Mouse (Mus musculus) stomach, postnatal 0 days (tissue): ENCODE data around the gene Sec1. TPM values are rescaled to one million over a fixed set of nuclear protein-coding genes. Genes with fewer than 3 reads are reported as not detected.
A peak's percentile ranks its signal among the peaks of the same experiment; 100 is the strongest.

ENCODE experiments used
- ATAC-seq: fragments of 200-750 bp; cut with Nextera tagmentation; 2 replicates; pipeline ENCODE4 v1.8.0; 2017; ENCODE audit not compliant: low FRiP score, low TSS enrichment
- DNase-seq: peaks from one replicate; pipeline ENCODE4 v3.0.0-alpha.2; 2016; ENCODE audit warnings: low spot score
- H3K27ac ChIP-seq: fragments of 300-500 bp; sonication (generic); replicated peaks from 2 replicates; pipeline ENCODE4 v1.5.1; 2014; ENCODE audit warnings: mild to moderate bottlenecking, control low read depth
- H3K27me3 ChIP-seq: fragments of 300-500 bp; sonication (generic); 2 replicates; pipeline ENCODE4 v1.6.1; 2014; ENCODE audit warnings: low read length; ENCODE audit not compliant: control insufficient read depth, insufficient read depth
- H3K36me3 ChIP-seq: fragments of 300-500 bp; sonication (generic); 2 replicates; pipeline ENCODE4 v1.6.1; 2014; ENCODE audit warnings: low read length, mixed read lengths; ENCODE audit not compliant: control insufficient read depth, insufficient read depth
- H3K4me1 ChIP-seq: fragments of 300-500 bp; sonication (generic); replicated peaks from 2 replicates; pipeline ENCODE4 v1.6.1; 2014; ENCODE audit warnings: antibody characterized with exemption; ENCODE audit not compliant: control insufficient read depth, insufficient read depth
- H3K4me2 ChIP-seq: fragments of 300-500 bp; sonication (generic); replicated peaks from 2 replicates; pipeline ENCODE4 v1.6.1; 2014; ENCODE audit warnings: low read depth, mild to moderate bottlenecking, control low read depth, moderate library complexity
- H3K4me3 ChIP-seq: fragments of 300-500 bp; sonication (generic); 2 replicates; pipeline ENCODE4 v1.5.1; 2014; ENCODE audit warnings: low read depth, low read length, control low read depth
- H3K9ac ChIP-seq: fragments of 300-500 bp; sonication (generic); 2 replicates; pipeline ENCODE4 v1.6.1; 2014; ENCODE audit warnings: mild to moderate bottlenecking, low read length, control low read depth, mixed read lengths
- H3K9me3 ChIP-seq: fragments of 300-500 bp; sonication (generic); 2 replicates; pipeline ENCODE4 v1.6.1; 2016; ENCODE audit warnings: low read length; ENCODE audit not compliant: control insufficient read depth
- CTCF ChIP-seq: IDR thresholded peaks from 2 replicates; pipeline ENCODE4 v1.5.1; 2016; ENCODE audit warnings: antibody characterized with exemption, low read depth, mild to moderate bottlenecking, moderate library complexity
- EP300 ChIP-seq: optimal IDR thresholded peaks from 2 replicates; pipeline ENCODE3; 2016; ENCODE audit warnings: antibody characterized with exemption
- WGBS: fragments of 180-500 bp; shearing (Covaris S2); extraction: QIAGEN DNeasy Blood & Tissue Kit; methylation state at CpG from one replicate; pipeline ENCODE4 v1.1.7; 2014; 5-methylcytosine and 5-hydroxymethylcytosine counted together
- polyA plus RNA-seq: library from polyadenylated mRNA; unstranded; fragments of >200 nt; fragmentation: Nextera tagmentation; extraction: Ambion mirVana; gene quantifications from 2 replicates; pipeline ENCODE4 v1.2.1, GENCODE M21; 2015

Gene Sec1
- polyA plus RNA-seq, 1 experiment from 2014 or later, result 0.53 TPM

DNA sequence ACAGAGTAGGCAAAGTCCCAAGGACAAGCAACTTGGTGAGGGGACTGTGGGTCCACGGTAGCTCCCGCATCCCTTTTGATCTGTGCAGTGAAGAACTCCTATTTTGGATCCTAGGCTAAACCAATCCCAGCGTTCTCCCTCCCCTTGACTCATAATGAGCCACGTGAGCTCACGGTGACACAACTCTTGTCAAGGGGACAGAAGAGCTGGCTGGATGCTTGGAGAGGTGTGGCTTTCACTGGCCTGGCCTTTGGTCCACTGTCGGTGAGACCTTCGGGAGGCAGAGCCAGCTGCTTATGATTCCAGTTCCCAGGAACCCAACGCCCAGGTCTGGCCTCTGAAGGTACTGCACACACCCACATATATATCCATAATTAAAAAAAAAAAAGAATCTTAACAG lies 44.9 kb downstream of the Sec1 start:
- 71% methylated on average over 8 of the region's 8 CpGs for WGBS
- DNase-seq (no peak), ATAC-seq (peak; percentile 47; the same call in 1 of the 2 replicates)
- H3K4me3 ChIP-seq, result no peak overlapping the region
- TF ChIP-seq EP300, result no peak
- TF ChIP-seq CTCF, result no peak
- no peaks in the 10 kb centered on the region for H3K27me3 ChIP-seq
- no peak overlapping the region for H3K4me2 ChIP-seq
- no peaks in the 10 kb centered on the region for H3K9me3 ChIP-seq
- H3K4me1 ChIP-seq, result no peaks in the 10 kb centered on the region
- H3K27ac ChIP-seq, result no peak overlapping the region
- H3K36me3 ChIP-seq, result no peaks in the 10 kb centered on the region
- no peak overlapping the region for H3K9ac ChIP-seq

DNA sequence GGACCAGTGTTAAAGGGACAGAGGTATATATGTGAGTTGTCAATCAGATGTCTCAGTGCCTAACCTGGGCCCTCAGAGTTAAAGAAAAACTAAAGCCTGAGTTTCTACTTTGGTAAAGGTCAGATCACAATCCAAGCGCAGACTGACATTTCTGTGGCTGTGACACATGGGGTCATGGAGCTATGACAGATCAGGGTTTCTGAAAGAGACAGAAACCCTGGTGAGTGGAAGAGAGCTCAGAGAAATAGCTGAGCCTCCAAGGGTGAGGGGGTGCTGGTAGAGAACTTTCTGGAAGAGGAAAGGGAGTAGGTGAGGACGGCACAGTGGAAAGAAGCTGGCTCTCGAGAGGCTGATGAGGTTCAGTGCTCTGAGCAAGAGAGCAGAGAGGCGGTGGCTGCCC lies 47.5 kb downstream of the Sec1 start:
- no peak overlapping the region for H3K4me3 ChIP-seq
- no peak overlapping the region for H3K4me2 ChIP-seq
- no peaks in the 10 kb centered on the region for H3K27me3 ChIP-seq
- no peak for DNase-seq
- ATAC-seq, result no peak
- H3K27ac ChIP-seq, result no peak overlapping the region
- TF ChIP-seq CTCF (no peak), EP300 (no peak)
- H3K9me3 ChIP-seq, result no peaks in the 10 kb centered on the region
- no peak overlapping the region for H3K9ac ChIP-seq
- WGBS, result 77% methylated on average over 4 of the region's 4 CpGs
- no peaks in the 10 kb centered on the region for H3K36me3 ChIP-seq
- peaks cover 10% of the 10 kb centered on the region for H3K4me1 ChIP-seq

DNA sequence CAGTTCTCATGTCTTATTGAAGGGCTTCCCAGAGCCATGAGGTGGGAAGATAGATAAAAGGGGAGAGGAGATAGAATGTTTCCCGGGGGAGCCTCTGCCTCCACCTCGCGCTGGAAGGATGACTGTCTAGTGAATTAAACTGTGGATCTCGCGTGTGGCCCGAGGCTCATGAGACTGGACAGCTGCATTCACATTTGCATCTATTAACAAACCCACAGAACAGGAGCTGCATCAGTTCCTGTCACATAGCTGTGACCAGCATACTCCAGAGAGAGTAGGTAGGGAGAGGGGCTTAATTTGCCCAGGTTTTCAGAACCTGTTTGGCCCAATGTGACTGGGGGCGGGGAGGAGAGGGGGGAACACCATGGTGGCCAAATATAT lies 48.6 kb downstream of the Sec1 start:
- no peak overlapping the region for H3K4me2 ChIP-seq
- TF ChIP-seq EP300 (no peak), CTCF (no peak)
- H3K27ac ChIP-seq, result no peak overlapping the region
- no peak for DNase-seq
- 86% methylated on average over 7 of the region's 7 CpGs for WGBS
- H3K4me1 ChIP-seq, result peaks cover 17% of the 10 kb centered on the region
- no peaks in the 10 kb centered on the region for H3K27me3 ChIP-seq
- no peak overlapping the region for H3K4me3 ChIP-seq
- no peak overlapping the region for H3K9ac ChIP-seq
- no peaks in the 10 kb centered on the region for H3K9me3 ChIP-seq
- ATAC-seq, result no peak
- H3K36me3 ChIP-seq, result no peaks in the 10 kb centered on the region

DNA sequence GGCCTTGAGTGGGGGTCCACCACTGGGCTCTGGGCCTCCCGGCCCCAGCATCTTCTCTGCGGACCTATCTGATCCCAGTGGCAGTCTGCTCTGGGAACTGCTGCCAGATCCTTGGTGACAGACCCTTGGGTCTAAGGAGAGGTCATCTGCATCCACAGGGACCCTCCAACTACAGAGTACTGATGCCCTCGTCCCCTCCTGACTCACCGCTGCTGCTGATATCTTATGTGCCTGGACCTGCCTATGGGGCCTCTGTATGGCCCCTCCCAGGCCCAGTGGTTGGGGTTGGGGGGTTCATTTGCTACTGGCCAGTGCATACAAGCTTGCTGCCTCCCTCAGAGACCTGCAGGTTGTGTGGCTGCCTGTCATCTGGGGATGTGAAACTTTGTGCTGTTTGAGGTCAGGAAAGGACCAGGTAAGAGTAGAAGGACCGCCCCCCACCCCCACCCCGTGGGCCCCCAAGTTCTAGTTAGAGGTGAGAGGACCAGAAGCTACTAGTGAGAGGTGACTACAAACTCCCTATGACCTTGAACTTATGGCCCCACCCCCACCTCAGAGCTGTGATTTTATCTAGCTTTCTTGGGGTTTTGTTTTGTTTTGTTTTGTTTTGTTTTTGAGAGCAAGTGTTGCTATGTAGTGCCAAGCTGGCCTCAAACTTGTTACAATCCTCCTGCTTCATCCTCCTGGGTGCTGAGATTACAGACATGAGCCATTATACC lies 49.2 kb downstream of the Sec1 start:
- no peak for ATAC-seq
- H3K4me2 ChIP-seq, result no peak overlapping the region

DNA sequence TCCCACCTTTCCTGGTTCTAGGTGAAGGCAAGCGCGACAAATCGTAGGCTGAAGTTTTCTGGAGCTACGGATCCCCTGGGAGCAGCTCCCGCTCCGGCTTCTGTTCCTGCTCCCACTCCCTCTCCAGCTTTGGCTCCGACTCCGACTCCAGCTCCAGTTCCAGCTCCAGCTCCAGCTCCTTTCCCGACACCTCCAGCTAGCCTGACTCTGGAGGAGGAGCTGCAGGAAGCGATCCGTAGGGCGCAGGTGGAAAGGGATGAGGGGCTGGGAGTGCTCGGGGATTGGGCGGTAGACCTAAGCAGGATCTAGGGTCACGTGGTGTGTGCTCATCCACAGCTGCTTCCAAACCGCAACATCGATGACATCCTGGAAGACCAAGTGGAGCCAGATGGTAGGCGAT lies 50.0 kb downstream of the Sec1 start:
- TF ChIP-seq CTCF (no peak), EP300 (no peak)
- Histone ChIP-seq H3K4me1 (peaks cover 17% of the 10 kb centered on the region), H3K9ac (peak overlapping the region; percentile 36; the same call in 1 of the 2 replicates), H3K27me3 (no peaks in the 10 kb centered on the region), H3K4me3 (peak overlapping the region; percentile 37), H3K9me3 (no peaks in the 10 kb centered on the region), H3K27ac (peak overlapping the region; percentile 65), H3K4me2 (peak overlapping the region; percentile 49), H3K36me3 (no peaks in the 10 kb centered on the region)
- peak; percentile 63 for DNase-seq
- WGBS, result 11% methylated on average over 18 of the region's 18 CpGs
- peak; percentile 11 for ATAC-seq

More for the DNA sequence above, 49.2 kb downstream of the Sec1 start:
- H3K4me1 ChIP-seq, result peaks cover 17% of the 10 kb centered on the region
- H3K27ac ChIP-seq, result no peak overlapping the region
- H3K27me3 ChIP-seq, result no peaks in the 10 kb centered on the region
- no peak for DNase-seq
- TF ChIP-seq EP300 (no peak), CTCF (no peak)
- no peaks in the 10 kb centered on the region for H3K36me3 ChIP-seq
- H3K4me3 ChIP-seq, result no peak overlapping the region
- WGBS, result 64% methylated on average over 6 of the region's 6 CpGs
- no peak overlapping the region for H3K9ac ChIP-seq
- no peaks in the 10 kb centered on the region for H3K9me3 ChIP-seq

DNA sequence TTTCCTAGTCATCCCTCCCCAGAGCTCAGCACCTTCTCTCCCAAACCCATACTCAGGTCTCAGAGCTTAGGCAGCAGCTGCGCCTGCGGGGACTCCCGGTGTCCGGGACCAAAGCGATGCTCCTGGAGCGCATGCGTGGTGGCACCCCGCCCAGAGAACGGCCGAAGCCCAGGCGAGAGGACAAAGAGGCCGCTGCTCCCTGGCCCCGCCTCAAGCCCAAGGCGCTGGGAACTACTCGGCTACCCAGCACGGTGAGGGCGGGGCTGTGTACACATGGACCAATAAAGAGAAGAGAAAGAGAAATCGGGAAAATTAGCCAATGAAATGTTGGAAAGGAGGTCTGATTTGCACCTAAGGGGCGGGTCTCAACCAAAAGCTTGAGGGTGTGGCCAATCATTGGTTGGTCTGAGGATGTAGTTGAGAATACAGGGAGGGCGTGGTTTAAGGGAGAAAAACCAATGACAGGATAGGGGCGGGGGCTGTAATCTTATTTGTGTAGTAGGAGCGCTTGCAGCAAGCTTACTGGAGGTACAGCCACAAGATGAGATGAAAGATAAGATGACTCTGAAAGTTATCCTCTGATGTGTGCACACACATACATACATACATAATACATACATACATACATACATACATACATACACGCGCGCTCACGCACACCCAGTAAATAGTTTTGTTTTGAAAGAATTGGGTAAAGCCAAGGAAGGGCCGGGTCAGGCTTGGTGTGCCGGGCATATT lies 50.6 kb downstream of the Sec1 start:
- H3K9me3 ChIP-seq, result no peaks in the 10 kb centered on the region
- TF ChIP-seq EP300 (no peak), CTCF (no peak)
- peak overlapping the region; percentile 37 for H3K4me3 ChIP-seq
- H3K9ac ChIP-seq, result peak overlapping the region; percentile 61
- WGBS, result 6% methylated on average over 28 of the region's 28 CpGs
- H3K27ac ChIP-seq, result peak overlapping the region; percentile 87
- ATAC-seq (peak; percentile 92), DNase-seq (peak; percentile 96)
- H3K4me1 ChIP-seq, result peaks cover 17% of the 10 kb centered on the region
- H3K27me3 ChIP-seq, result no peaks in the 10 kb centered on the region
- H3K4me2 ChIP-seq, result peak overlapping the region; percentile 71
- H3K36me3 ChIP-seq, result no peaks in the 10 kb centered on the region
